Mouse (Mus musculus): ENCODE results near the gene Ormdl3. TPM values are rescaled to one million over a fixed set of nuclear protein-coding genes. Genes with fewer than 3 reads are reported as not detected.

Ormdl3 gene
- total RNA-seq, 2 experiments from 2014 or later: 118 to 184 TPM

GRCm38 (mm10) chr11:98555124-98555700 is 32.0 kb downstream of the Ormdl3 start:
- no peak for DNase-seq (ENCODE audit: low spot score in 2 of 2)

GRCm38 (mm10) chr11:98553966-98554365 is 33.2 kb downstream of the Ormdl3 start:
- DNase-seq (ENCODE audit: low spot score in 2 of 2): no peak

- peak; percentile 88 to 92 for DNase-seq (ENCODE audit: low spot score in 2 of 2)
Measured at GRCm38 (mm10) chr11:98550975-98551828, 36.0 kb downstream of the Ormdl3 start, which contains the start of gene Zpbp2. Gene Zpbp2, plus strand, starts transcription at chr11:98551097.

- DNase-seq (ENCODE audit: low spot score in 2 of 2): no peak
Measured at GRCm38 (mm10) chr11:98550311-98550974, 36.7 kb downstream of the Ormdl3 start.

- DNase-seq (ENCODE audit: low spot score in 2 of 2): no peak
Measured at GRCm38 (mm10) chr11:98549363-98549762, 37.8 kb downstream of the Ormdl3 start.

- DNase-seq (ENCODE audit: low spot score in 2 of 2): no peak
Measured at GRCm38 (mm10) chr11:98547308-98547693, 39.9 kb downstream of the Ormdl3 start.

- no peak for DNase-seq (ENCODE audit: low spot score in 2 of 2)
Measured at GRCm38 (mm10) chr11:98546529-98547307, 40.5 kb downstream of the Ormdl3 start.

GRCm38 (mm10) chr11:98545711-98546231 is 41.4 kb downstream of the Ormdl3 start, which contains the start of gene Ikzf3:
Gene Ikzf3, minus strand, starts transcription at chr11:98546031.
- peak; percentile 23 to 36 for DNase-seq (ENCODE audit: low spot score in 2 of 2)

GRCm38 (mm10) chr11:98544890-98545677 is 42.1 kb downstream of the Ormdl3 start:
- no peak for DNase-seq (ENCODE audit: low spot score in 2 of 2)

- DNase-seq (ENCODE audit: low spot score in 2 of 2): no peak
Measured at GRCm38 (mm10) chr11:98543414-98543813, 43.8 kb downstream of the Ormdl3 start.

GRCm38 (mm10) chr11:98542553-98542952 is 44.6 kb downstream of the Ormdl3 start:
- DNase-seq (ENCODE audit: low spot score in 2 of 2): no peak

- no peak for DNase-seq (ENCODE audit: low spot score in 2 of 2)
Measured at GRCm38 (mm10) chr11:98540319-98540718, 46.8 kb downstream of the Ormdl3 start.

- DNase-seq (ENCODE audit: low spot score in 2 of 2): no peak
Measured at GRCm38 (mm10) chr11:98537480-98538034, 49.6 kb downstream of the Ormdl3 start.

Other genes with a start within 250 kb of the Ormdl3 start
- under 1 TPM; 0.27 to 0.32 TPM for gene Ppp1r1b, start 239.0 kb downstream of the Ormdl3 start, total RNA-seq (2021)
- 10 to 100 TPM; 23.4 to 24.4 TPM for gene Stard3, start 229.0 kb downstream of the Ormdl3 start, total RNA-seq (2021)
- gene Tcap, start 203.6 kb downstream of the Ormdl3 start, total RNA-seq (2021): 1 to 10 TPM in 1 of 2 experiments, not detected in 1; 3.5 TPM
- 100 to 1,000 TPM; 313 to 497 TPM for gene Pnmt, start 200.9 kb downstream of the Ormdl3 start, total RNA-seq (2021)
- gene Pgap3, start 186.9 kb downstream of the Ormdl3 start, total RNA-seq (2021): 1 to 10 TPM; 5.3 to 6.2 TPM
- gene Erbb2, start 174.9 kb downstream of the Ormdl3 start, total RNA-seq (2021): 1 to 10 TPM; 2.5 to 3.4 TPM
- gene Mien1, start 148.4 kb downstream of the Ormdl3 start, total RNA-seq (2021): 10 to 100 TPM; 89.5 to 94.5 TPM
- under 1 TPM; 0.30 to 0.61 TPM for gene Grb7, start 141.0 kb downstream of the Ormdl3 start, total RNA-seq (2021)
- gene Ikzf3, start 41.3 kb downstream of the Ormdl3 start, total RNA-seq (2021): under 1 TPM; 0.46 to 0.86 TPM
- gene Zpbp2, start 36.3 kb downstream of the Ormdl3 start, total RNA-seq (2021): under 1 TPM; 0.22 to 0.43 TPM
- not detected for gene Lrrc3c, start 10.9 kb upstream of the Ormdl3 start, total RNA-seq (2021)
- 10 to 100 TPM; 10.4 to 11.6 TPM for gene Gm12355, start 38.3 kb upstream of the Ormdl3 start, total RNA-seq (2021)
- gene Gsdma3, start 39.0 kb upstream of the Ormdl3 start, total RNA-seq (2021): 10 to 100 TPM; 15.6 to 19.6 TPM
- 1 to 10 TPM in 1 of 2 experiments, under 1 TPM in 1; 0.89 to 1.1 TPM for gene Gsdma2, start 59.4 kb upstream of the Ormdl3 start, total RNA-seq (2021)
- gene Gsdma, start 77.0 kb upstream of the Ormdl3 start, total RNA-seq (2021): not detected
- gene Psmd3, start 95.2 kb upstream of the Ormdl3 start, total RNA-seq (2021): 100 to 1,000 TPM; 114 to 118 TPM
- not detected for gene Csf3, start 113.9 kb upstream of the Ormdl3 start, total RNA-seq (2021)
- 10 to 100 TPM; 46.1 to 49.2 TPM for gene Med24, start 142.1 kb upstream of the Ormdl3 start, total RNA-seq (2021)
- gene Thra, start 153.3 kb upstream of the Ormdl3 start, total RNA-seq (2021): 10 to 100 TPM; 90.2 to 91.0 TPM
- 100 to 1,000 TPM; 226 to 232 TPM for gene Nr1d1, start 188.0 kb upstream of the Ormdl3 start, total RNA-seq (2021)
- gene Msl1, start 208.1 kb upstream of the Ormdl3 start, total RNA-seq (2021): 10 to 100 TPM; 82.3 to 97.4 TPM
- 10 to 100 TPM; 36.8 to 41.9 TPM for gene Casc3, start 217.5 kb upstream of the Ormdl3 start, total RNA-seq (2021)
- gene Rapgefl1, start 249.4 kb upstream of the Ormdl3 start, total RNA-seq (2021): under 1 TPM; 0.36 to 0.58 TPM

Measured in adrenal gland, adult 18-20 months (tissue).